Mouse (Mus musculus) heart, postnatal 14 days (tissue): ENCODE measurements at regions not wholly inside any gene's neighbourhood (a gene's known extent, or its start where the extent isn't known, plus 50 kb on each side); places are given as distances from the start of the nearest gene placed in this dataset.

ENCODE experiments used
- DNase-seq, 2 experiments: peaks; one replicate each; pipeline ENCODE4 v3.0.0; 2021 to 2022
- intact Hi-C: fragments of 180-260 bp; cut with DNase I; formaldehyde crosslinking; loops from one replicate; pipeline ENCODE4 v1.15.1; 2025

DNA sequence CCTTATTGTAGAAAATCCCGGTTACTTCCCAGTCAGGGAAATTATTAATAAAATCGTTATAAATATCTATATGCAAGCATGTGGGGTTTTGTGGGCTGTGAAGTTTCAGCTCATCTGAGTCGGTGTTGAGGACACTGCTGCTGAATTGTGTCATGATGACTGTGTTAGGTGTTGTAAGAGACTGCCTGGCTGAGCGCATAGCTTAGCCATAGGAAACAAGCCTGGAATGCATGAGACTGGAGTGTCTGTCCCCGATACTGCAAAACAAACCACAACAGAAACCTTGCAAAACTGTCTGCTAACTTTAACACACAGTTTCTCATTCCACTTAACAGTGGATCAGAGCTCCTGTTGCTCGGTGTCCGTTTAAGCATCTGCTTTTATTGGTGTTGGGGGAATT, 271.9 kb upstream of the Erbb4 start:
- no peak for DNase-seq
- intact Hi-C loops = no loop called here

DNA sequence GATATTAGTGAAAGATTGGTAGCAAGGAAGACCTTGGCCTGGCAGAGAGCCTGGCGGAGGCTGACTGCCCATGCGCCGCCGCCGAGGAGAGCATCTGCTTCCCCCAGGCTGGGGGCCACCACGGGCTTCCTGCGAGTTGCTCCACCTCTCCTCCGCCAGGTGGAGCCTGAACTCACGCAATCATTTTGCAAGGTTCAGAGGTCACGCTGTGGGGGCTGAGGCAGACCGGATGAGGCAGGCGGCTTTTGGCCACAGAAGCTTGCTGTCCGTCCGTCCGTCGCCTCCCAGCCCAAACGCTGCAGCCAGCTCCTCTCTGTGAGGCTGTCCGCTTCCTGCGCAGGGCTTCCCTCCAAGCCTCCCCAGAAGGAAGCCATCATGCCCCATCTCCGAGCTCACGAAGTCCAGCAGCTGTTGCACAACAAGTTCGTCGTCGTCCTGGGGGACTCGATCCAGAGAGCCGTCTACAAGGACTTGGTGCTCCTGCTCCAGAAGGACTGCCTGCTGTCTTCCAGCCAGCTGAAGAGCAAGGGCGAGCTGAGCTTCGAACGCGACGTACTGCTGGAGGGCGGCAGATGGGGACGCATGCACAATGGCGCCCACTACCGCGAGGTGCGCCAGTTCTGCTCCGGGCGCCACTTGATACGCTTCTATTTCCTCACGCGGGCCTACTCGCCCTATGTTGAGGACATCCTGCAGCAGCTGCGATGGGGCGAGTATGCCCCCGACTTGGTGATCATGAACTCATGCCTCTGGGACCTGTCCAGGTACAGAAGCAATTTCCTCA, 269.3 kb upstream of the Erbb4 start:
- intact Hi-C loops = no loop called here
- DNase-seq = no peak

DNA sequence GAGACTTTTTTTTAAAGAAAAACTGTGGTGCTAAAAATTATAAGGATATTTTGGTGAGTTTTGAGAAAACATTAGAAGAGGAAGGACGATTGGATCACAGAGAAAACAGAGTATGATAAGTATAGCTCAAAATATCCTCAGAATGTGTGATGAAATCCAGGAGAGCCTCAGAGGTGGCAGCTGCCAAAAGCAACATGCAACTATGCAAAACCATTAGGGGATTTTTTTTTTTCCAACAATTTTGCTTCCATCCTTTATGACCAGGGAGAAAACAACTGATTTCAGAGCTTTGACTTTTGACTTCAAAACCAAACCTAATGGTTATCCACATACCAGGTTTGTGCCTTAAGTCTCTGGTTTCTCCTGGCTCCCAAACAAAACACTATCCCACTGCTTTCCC, 267.4 kb upstream of the Erbb4 start:
- no peak for DNase-seq
- intact Hi-C loops = no loop called here

DNA sequence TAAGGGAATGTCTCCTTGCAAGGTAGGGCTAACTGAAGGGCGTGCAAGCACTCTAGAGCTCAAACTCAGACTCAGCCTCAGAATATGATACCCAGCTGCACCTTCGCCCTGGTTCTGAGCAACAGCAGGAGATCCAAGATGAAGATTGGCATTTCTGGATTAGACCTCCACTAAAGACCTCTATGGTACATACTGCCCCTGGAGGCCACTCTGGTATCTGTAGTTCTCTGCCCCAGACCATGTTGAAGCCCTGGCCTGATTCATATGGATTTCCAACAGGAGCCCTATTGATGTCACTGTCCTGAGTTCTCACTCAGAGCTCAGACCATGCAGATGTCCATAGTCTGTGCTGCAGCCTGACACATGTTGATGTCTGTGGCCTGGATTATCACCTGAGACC, 262.2 kb upstream of the Erbb4 start:
- intact Hi-C loops = no loop called here

DNA sequence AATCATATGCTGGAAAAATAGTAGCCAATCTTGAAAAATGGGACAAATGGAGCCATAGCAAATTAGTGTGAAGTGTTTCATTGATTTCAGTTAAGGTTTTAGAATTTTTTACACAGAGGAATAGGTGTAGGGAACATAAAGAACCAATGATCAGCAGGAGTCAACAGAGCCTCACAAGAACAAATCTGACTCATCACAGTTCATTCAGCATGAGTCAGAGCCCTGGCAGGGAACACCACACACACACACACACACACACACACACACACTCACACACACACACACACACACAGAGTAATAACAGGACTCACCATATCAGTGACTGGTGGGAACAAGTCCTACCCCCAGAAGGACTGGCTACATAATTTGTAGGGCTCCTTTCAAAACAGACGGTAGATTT, 259.7 kb upstream of the Erbb4 start:
- DNase-seq = no peak
- intact Hi-C loops = no loop called here

More for the DNA sequence above, 262.2 kb upstream of the Erbb4 start:
- no peak for DNase-seq

DNA sequence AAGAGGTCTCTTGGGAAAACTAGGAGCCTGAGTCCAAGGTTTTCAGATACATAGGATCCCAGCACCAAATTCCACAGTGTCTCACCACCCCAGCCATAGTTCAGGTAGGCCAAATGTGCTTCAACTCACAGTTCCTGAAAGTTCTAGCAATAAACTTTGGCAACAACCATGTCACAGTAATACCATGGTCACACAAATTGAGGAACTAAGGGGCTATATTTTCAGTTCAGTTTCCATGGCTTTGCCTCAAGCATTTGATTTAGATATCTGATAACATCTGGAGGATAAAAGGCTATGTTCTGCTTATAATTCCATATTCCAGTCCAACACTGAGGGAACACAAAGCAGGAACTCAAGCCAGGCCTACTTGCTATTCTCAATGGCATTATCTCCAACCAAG, 256.2 kb upstream of the Erbb4 start:
- intact Hi-C loops = no loop called here
- DNase-seq = no peak

DNA sequence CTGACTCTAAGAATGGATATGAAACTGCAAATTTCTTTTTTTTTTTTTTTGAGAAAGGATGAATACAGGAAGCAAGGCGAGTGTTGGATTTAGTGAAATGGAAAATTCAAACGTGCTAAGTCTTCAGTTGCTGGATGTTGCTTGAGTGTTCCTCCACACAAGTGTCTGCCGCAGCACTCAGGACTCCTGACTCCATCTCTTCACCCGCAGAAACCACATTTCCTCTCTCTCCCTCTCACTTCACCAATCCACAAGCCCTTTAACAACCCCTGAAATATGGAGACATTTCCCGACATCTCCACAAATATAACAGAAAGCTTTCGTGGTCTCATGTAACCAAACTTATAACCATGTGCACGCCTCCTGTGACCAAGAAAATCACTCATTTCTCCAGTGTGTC, 249.7 kb upstream of the Erbb4 start:
- no peak for DNase-seq
- intact Hi-C loops = no loop called here

DNA sequence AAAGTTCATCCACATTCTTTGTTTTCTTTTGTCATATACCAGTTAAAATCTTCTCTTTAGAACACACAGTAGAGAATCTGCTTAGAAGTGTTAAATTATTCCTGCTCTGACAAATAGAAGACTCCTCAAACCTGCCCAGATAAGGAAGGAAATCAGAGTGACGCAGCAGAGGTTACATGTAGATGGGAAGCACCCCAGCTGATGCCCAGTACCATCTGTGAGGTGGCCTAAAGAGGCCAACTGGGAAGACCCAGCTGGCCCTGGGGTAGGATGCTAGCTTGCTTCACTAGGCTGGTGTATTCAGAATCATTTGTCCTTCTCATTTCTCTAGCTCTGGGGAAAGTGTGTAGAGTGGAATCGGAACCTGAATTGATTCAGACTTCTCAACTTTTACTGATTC, 242.6 kb upstream of the Erbb4 start:
- DNase-seq = no peak
- intact Hi-C loops = no loop called here

DNA sequence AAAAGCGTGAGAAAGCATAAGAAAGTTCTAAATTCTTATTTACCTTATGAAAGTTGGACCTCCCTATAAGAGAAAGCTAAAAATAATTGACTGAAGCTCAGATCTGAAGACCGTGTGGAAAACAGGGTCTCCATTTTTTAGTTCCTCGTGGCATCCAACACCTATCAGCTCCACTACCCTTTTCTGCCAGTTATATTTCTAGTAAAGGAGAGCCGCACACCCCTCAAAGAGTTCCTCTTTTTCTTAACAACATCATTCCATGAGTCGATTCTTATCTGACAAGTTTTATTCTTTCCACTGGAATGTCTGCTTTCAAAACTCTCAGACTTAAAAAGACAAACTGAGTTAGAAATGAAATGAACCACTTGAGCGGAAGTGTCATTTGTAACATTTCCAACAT, 242.0 kb upstream of the Erbb4 start:
- intact Hi-C loops = no loop called here
- no peak for DNase-seq

DNA sequence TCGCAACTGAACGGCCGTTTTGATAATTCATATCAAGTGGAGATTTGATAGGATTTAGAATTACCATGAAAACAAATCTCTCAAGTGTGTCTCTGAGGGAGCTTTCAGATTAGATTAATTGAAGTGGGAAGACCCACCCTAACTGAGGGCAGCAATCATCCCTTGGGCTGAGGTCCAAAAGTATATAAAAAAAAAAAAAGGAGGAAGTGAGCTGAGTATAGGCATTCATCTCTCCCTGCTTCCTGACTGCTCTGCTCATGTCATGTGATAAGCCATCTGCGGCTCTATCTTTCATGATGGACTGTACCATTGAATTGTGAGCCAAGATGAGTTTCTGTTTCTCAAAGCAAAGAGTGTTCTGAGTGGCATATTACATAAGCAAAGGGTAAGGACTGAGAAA, 234.2 kb upstream of the Erbb4 start:
- intact Hi-C loops = no loop called here
- no peak for DNase-seq

DNA sequence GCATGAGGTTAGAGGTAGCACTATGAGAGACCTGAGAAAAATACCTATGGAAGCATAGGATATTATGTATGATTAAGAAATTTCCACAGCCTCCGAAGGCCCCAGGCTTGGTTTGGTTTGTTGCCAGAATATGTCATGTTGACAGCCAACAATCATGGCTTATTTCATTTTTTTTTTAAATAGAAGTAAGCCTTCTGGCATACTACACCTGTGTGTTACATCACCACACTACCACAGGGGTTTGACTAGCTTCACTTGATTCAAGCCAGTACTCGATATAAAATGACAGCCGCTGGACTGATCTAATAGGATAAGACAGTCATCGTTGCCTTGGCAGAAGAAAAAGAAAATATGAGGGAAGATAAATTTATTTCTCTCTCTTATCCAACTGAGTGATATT, 232.6 kb upstream of the Erbb4 start:
- DNase-seq = no peak
- intact Hi-C loops = no loop called here

DNA sequence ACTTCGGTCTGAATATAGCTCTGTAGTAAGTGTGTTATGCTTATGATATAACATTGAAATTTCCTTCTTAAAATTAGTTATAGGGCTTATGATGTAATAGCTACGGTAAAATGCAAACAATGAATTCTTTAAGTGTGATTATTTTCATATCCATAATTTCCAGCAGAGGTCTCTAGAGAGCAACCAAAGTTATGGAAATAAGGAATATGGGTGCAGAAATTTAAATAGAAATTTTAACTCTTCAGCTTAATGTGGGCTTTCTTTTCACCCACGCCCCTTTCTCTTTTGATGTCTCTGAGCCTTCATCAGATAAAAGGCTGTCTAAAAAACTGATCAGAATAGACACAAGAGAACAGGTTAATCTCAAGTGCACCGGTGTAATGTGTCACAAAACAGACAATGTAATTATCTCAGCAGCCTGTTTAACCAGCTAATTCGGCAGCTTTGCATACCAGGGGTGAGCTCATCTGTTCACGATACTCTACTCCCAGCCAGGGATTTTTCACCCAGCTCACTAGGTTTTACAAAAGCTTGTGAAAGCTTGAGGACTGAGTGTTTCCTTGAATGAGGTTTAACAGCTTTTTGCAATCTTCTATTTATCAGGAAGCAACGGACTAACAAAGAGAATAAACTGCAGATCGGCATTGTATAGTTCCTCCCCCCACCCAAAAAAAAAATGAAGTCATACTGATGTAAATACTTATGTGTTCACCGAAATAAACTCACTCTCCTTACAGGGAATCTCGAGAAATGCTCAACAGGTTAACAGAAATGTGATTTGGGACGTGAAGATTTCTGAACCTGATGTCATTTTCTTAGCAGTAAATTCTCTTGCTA, 223.8 kb upstream of the Erbb4 start:
- intact Hi-C loops = loop anchor here (2.0 kb wide), 1 partner anchor 355 kb away; the partner anchor contains the start of gene Ikzf2
- no peak for DNase-seq

DNA sequence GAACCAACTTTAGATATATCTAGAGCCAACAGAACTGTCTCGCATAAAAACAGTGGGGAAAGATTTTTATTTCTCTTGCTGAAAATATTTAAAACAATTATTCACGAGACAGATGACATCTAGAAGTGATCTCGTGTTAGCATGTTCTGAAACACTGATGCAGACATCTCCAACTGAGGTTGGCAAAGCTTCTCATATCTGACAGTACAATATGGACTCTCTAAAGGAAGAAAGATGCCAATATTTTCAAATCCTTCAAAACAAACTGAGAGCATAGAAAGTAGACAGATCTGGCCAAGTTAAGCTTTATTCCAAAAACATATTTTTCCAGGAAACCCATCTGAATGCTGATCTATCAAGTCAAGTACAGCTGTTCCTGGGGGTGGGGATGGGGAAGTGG, 221.5 kb upstream of the Erbb4 start:
- intact Hi-C loops = no loop called here
- no peak for DNase-seq

DNA sequence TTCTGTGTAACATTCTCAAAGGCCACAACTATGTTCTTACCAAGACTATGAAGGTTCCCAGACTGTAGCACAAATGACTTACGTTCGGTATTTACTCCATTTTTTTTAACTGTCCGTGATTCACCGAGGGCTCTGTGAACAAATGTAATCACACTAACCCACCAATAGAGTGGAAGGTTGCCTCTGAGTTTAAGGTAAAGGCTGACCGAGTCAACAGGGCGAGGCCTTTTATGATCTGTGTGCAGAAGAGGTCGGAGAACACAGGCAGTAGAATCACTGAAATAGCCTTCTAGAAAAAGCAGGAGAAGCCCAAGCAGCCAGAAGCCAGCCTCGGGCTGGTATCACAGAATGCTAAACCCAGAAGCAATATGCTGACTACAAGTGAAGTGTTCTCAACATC, 218.9 kb upstream of the Erbb4 start:
- no peak for DNase-seq
- intact Hi-C loops = no loop called here

DNA sequence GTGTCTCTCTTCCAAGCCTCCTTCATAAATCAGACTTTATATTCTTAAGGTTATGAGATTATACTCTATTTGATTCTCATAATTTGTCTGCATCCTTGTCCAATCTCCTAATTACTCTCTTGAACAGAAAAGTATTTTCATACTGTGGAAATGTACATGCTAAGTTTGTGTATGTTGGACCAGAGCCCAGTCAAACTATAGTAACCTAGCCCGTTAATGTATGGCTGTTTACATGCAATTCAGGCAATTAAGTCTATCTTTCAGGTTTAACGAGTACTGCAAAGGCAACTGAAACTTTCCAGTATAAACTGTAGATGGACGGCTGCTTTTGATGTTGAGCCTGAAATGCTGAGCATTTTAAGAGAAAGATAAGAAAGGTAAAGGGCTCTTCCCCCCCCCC, 211.7 kb upstream of the Erbb4 start:
- no peak for DNase-seq
- intact Hi-C loops = no loop called here

DNA sequence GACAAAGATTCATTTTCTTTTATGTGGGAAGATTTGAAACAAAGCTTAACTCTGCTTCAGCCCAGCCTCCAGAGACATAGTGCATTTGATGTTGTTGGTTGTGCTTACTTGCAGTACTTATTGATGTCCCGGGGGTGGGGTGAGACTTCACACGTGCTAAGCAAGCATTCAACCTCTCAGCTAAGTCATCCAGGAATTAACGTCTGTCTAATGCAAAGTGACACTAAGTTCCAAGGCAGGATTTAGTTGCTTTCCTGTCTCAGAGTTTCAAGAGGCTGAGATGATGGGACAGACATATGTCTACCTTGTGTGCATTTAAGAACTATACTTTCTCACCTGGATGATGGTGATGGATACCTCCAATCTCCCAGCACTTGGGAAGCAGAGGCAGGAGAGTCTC, 189.0 kb upstream of the Erbb4 start:
- intact Hi-C loops = no loop called here
- no peak for DNase-seq

DNA sequence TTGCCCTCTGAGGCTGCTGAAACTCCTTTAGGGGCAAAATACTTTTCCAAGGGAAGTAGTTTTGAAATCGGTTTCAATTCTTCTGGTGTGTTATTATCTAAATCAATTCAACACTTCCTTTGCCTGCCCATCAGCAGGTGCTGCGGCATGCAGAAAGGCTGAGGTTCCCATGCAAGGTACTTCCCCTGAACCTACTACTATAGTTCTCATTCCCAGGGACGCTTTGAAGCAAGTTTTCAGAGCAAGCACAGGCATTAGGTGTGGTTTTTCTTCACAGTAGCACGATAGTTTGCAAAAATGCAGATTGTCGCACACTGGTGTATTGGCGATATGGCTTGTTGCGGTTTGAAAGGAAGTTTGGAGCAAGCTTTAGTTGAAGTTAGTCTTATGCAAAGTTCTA, 183.5 kb upstream of the Erbb4 start:
- DNase-seq = no peak
- intact Hi-C loops = no loop called here

DNA sequence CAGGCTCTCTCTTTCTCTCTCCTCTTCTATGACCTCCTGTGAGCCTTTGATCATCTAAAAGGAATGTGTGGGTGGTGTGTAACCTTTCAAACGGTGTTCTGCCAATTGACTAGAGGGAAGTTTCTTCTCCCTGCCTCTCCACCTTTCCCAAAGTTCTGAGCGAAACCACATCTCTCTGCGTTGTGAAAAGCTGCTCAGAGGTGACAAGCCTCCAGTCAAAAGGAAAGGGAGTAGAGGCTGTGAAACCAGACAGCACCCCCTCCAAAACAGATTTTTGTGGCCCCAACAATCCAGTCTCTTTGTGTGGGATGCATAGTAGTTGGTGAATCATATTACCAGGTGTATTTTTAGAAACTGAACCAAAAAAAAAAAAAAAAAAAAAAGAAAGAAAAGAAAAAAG, 178.5 kb upstream of the Erbb4 start:
- intact Hi-C loops = no loop called here
- DNase-seq = no peak

DNA sequence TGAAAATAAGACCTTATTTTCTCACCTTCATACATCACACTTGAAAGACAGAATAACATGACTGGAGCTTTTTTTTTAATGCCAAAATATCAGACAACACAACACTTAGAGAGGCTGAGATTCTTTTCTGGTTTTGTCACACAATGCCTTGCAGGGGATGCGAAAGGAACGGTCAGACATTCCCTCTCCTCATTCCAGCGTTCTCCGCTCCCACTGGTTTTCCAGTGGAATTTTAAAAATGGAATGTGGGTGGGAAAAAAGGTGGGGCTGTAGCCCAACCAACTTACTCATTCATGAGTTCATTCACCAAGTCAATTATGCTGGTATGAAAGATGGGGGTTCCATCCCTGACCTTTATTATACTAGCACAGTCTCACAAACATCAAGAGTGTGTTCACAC, 169.6 kb upstream of the Erbb4 start:
- intact Hi-C loops = no loop called here
- DNase-seq = no peak

DNA sequence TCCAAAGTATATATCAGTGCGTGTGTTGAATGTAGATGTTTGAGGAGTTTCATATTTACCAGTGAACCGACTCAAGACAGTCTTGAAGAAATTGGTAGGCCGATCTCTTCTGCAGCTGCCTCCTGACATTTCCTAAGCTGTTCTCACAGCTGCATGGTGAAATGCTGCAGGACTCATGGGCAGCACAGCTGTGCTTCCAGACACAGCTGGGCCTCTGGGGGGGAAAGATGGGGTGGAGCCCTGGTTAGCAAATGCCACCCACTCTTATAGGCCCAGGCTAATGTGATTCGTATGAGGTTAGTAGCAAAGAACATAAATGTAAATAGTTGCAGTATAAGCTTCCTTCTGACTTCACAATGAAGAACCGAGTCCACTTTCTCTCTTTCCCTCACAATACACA, 139.8 kb upstream of the Erbb4 start:
- DNase-seq = no peak
- intact Hi-C loops = no loop called here

DNA sequence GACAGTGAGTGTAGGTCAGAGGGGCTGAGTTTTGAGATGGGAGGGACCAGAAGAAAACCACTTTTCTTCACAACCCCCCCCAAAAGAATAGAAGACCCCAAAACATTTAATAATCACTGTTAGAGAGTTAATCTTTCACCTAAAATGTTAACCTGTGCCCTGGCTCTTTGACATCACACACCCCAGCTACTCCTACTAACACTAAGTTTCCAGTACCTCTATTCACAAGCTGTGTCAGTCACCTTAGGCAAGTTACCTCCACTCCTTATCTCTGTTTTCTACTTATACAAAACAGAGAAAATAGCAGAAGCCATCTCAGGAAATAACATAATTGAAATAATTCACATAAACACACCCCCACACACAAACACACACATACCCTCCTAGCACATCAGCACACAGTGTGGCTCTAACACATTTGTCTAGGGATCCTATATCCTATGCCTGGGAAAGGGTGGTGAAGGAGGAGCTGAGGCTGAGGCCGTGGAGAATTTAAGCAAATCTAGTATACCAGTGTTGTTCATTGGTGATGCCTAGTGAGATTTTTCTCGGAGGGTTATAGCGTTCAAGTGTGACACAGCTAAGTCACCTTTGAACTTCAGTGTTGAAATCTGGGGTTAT, 134.5 kb upstream of the Erbb4 start:
- DNase-seq = no peak
- intact Hi-C loops = loop anchor here (5.0 kb wide), 2 partner anchors 445 to 535 kb away; partner anchors contain the start of gene Ikzf2
